Mouse (Mus musculus) stomach, postnatal 0 days (tissue): Measurements from ENCODE around the gene Krtap3-1.

ENCODE experiments used
- CTCF ChIP-seq: IDR thresholded peaks from 2 replicates; pipeline ENCODE4 v1.5.1; 2016; ENCODE audit warnings: antibody characterized with exemption, low read depth, mild to moderate bottlenecking, moderate library complexity
- EP300 ChIP-seq: optimal IDR thresholded peaks from 2 replicates; pipeline ENCODE3; 2016; ENCODE audit warnings: antibody characterized with exemption

GRCm38 (mm10) chr11:99556195-99556594 lies 10.2 kb downstream of the Krtap3-1 start:
- TF ChIP-seq CTCF, result no peak
- TF ChIP-seq EP300, result no peak
